Comparison of ENCODE assay signal across 29 mouse cellular contexts in genomic region chr19:10984551-10984950, GRCm38 (mm10). TPM values are rescaled to one million over a fixed set of nuclear protein-coding genes. Genes with fewer than 3 reads are reported as not detected.
DNase-seq lines count a peak whose midpoint lies in the region; TF ChIP-seq lines count a peak whose summit lies in the region.
"Had no signal": no experiment of that assay in that cellular context is flagged by ENCODE, and none has a peak within 500 bp of the region (broad histone marks: within the 10 kb centered on the region; RNA-seq: fewer than 3 reads in every experiment).

No protein-coding gene starts in this region.

- no peak overlapping the region for H3K4me3 ChIP-seq in layer of hippocampus, adult 2 months
- H3K4me3 ChIP-seq: embryonic facial prominence, embryonic 10.5 days; embryonic facial prominence, embryonic 15.5 days; forebrain, embryonic 12.5 days; heart, embryonic 12.5 days; hindbrain, embryonic 13.5 days; liver, embryonic 15.5 days had no signal

- H3K27ac ChIP-seq in layer of hippocampus, adult 2 months: no peak overlapping the region
- H3K27ac ChIP-seq: embryonic facial prominence, embryonic 10.5 days; embryonic facial prominence, embryonic 15.5 days; forebrain, embryonic 12.5 days; hindbrain, embryonic 13.5 days; liver, embryonic 15.5 days had no signal

- peak; percentile 28; the same call in 1 of the 2 replicates for TF ChIP-seq CTCF in layer of hippocampus, adult 2 months (conservative IDR thresholded peaks at IDR 0.05)

- no peak for DNase-seq in layer of hippocampus, adult 2 months (ENCODE audit: low spot score in 2 of 2)
- DNase-seq in layer of hippocampus, adult 9-10 months (ENCODE audit: low spot score): no peak
- peak; percentile 16 for DNase-seq in thymus, postnatal 4 days
- no peak for DNase-seq in thymus, postnatal 36 days
- peak; percentile 64 for DNase-seq in R1 (ENCODE audit: low read depth, low spot score)
- no peak for DNase-seq in adrenal gland, postnatal 36 days
- DNase-seq: adrenal gland, adult 2 months; cerebellum, adult 8-10 months; cerebellum, postnatal 25 days; gastrocnemius, postnatal 25 days; heart, adult 18-20 months; heart, postnatal 4 days; kidney, adult 11 months; kidney, postnatal 14 days; layer of hippocampus, postnatal 36 days; left cerebral cortex, postnatal 4 days; midbrain, embryonic 14.5 days; spleen, adult 18-20 months; thymus, adult 2 months had no signal

RNA-seq across cellular contexts. Expression of gene Ms4a15, which starts 8.5 kb away (rescaled TPM):
- total RNA-seq in layer of hippocampus, adult 2 months (2021): not detected
- not detected for total RNA-seq in adrenal gland, postnatal 36 days (2021)
- total RNA-seq: adrenal gland, adult 2 months; CH12.LX; gastrocnemius, postnatal 25 days; heart, adult 18-20 months; heart, postnatal 4 days; layer of hippocampus, adult 8-10 months; layer of hippocampus, postnatal 36 days; neutrophil, adult 5-6 weeks had no signal

RNA-seq across cellular contexts. Expression of gene Ms4a10, which starts 10.1 kb away (rescaled TPM):
- total RNA-seq in layer of hippocampus, adult 2 months (2021): not detected
- 10 to 100 TPM in 1 of 2 experiments, under 1 TPM in 1; 0.73 to 23.5 TPM for total RNA-seq in adrenal gland, postnatal 36 days (2021)
- total RNA-seq: CH12.LX; gastrocnemius, postnatal 25 days; heart, adult 18-20 months; heart, postnatal 4 days; layer of hippocampus, adult 8-10 months; layer of hippocampus, postnatal 36 days; left cerebral cortex, postnatal 4 days; neutrophil, adult 5-6 weeks had no signal

RNA-seq across cellular contexts. Expression of gene Ms4a18, which starts 33.3 kb away (rescaled TPM):
- total RNA-seq in layer of hippocampus, adult 2 months (2021): not detected
- total RNA-seq in adrenal gland, postnatal 36 days (2021): not detected
- total RNA-seq: adrenal gland, adult 2 months; adrenal gland, postnatal 4 days; CH12.LX; gastrocnemius, postnatal 25 days; heart, adult 18-20 months; heart, postnatal 4 days; layer of hippocampus, adult 8-10 months; layer of hippocampus, postnatal 36 days; left cerebral cortex, postnatal 4 days; neutrophil, adult 5-6 weeks had no signal

RNA-seq across cellular contexts. Expression of gene Ccdc86, which starts 35.5 kb away (rescaled TPM):
- total RNA-seq in layer of hippocampus, adult 2 months (2021): 1 to 10 TPM; 7.9 to 9.7 TPM
- 10 to 100 TPM; 16.8 to 18.4 TPM for total RNA-seq in adrenal gland, postnatal 36 days (2021)

RNA-seq across cellular contexts. Expression of gene Ptgdr2, which starts 47.6 kb away (rescaled TPM):
- under 1 TPM in 1 of 2 experiments, not detected in 1; 0.25 TPM for total RNA-seq in layer of hippocampus, adult 2 months (2021)
- not detected for total RNA-seq in adrenal gland, postnatal 36 days (2021)
- total RNA-seq: gastrocnemius, postnatal 25 days; heart, adult 18-20 months had no signal

Comparison
In these comparisons a context has a peak if more than half of its experiments do, and no peak if none do; other contexts are left out.
1. DNase-seq: peak in thymus, postnatal 4 days (single experiment) and R1 (single experiment); none in layer of hippocampus, adult 2 months (0 of 2), layer of hippocampus, adult 9-10 months (single experiment), thymus, postnatal 36 days (0 of 2) and adrenal gland, postnatal 36 days (0 of 2).